ENCODE assay signal across 10 mouse cellular contexts in the genomic region with DNA sequence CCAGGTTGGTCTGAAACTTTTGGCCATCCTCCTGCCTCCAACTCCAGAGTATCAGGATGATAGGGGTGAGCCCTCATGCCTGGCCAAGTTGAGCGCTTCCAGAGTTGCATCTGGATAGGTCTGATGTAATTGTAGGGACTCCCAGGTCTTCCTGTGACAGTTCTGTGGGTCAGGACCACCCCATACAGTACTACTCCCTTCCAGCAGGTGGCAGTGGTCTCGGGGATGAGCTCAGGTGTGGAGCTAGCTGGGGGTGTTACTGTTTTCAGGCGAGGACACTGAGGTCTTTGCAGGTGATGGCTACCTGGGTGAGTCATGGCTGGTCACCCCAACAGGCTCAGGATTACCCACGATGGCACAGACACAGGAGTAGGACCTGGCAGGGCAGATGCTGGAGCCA. TPM values are rescaled to one million over a fixed set of nuclear protein-coding genes. Genes with fewer than 3 reads are reported as not detected.
A peak's percentile ranks its signal among the peaks of the same experiment; 100 is the strongest.
DNase-seq lines count a peak whose midpoint lies in the region; ATAC-seq and TF ChIP-seq lines count a peak whose summit lies in the region.
"Had no signal": no experiment of that assay in that cellular context is flagged by ENCODE, and none has a peak within 500 bp of the region (broad histone marks: within the 10 kb centered on the region; RNA-seq: fewer than 3 reads in every experiment).

No protein-coding gene starts in this region.

- H3K9ac ChIP-seq in heart, embryonic 12.5 days = no peak overlapping the region
- no peak overlapping the region for H3K9ac ChIP-seq in MEL (ENCODE audit: control insufficient read depth, low read depth, low read length, poor library complexity, severe bottlenecking)
- H3K9ac ChIP-seq in embryonic facial prominence, embryonic 11.5 days (replicated peaks; ENCODE audit: low read length) = no peak overlapping the region
- H3K9ac ChIP-seq: embryonic facial prominence, embryonic 12.5 days had no signal

- no peaks in the 10 kb centered on the region for H3K36me3 ChIP-seq in heart, embryonic 12.5 days
- no peaks in the 10 kb centered on the region for H3K36me3 ChIP-seq in MEL (ENCODE audit: control insufficient read depth in 1 of 2, insufficient read depth in 2 of 2, low read length in 2 of 2)
- no peaks in the 10 kb centered on the region for H3K36me3 ChIP-seq in embryonic facial prominence, embryonic 11.5 days (replicated peaks; ENCODE audit: control insufficient read depth, insufficient read depth, low read depth, low read length)
- H3K36me3 ChIP-seq: embryonic facial prominence, embryonic 12.5 days had no signal

- H3K9me3 ChIP-seq in heart, embryonic 12.5 days (replicated peaks) = no peaks in the 10 kb centered on the region
- H3K9me3 ChIP-seq in MEL (replicated peaks; ENCODE audit: insufficient read depth, low read length) = no peaks in the 10 kb centered on the region
- H3K9me3 ChIP-seq in embryonic facial prominence, embryonic 11.5 days (replicated peaks; ENCODE audit: control insufficient read depth, low read length) = no peaks in the 10 kb centered on the region
- H3K9me3 ChIP-seq: embryonic facial prominence, embryonic 12.5 days had no signal

- no peak overlapping the region for H3K4me3 ChIP-seq in heart, embryonic 12.5 days
- H3K4me3 ChIP-seq in MEL (ENCODE audit: control insufficient read depth in 1 of 2, insufficient read depth in 1 of 2, low read depth in 2 of 2, low read length in 2 of 2) = no peak overlapping the region
- H3K4me3 ChIP-seq in embryonic facial prominence, embryonic 11.5 days (ENCODE audit: low read depth, low read length) = no peak overlapping the region
- H3K4me3 ChIP-seq: embryonic facial prominence, embryonic 12.5 days had no signal

- TF ChIP-seq CTCF in MEL (IDR thresholded peaks at IDR 0.05 in 2 of 3, conservative IDR thresholded peaks at IDR 0.05 in 1 of 3; ENCODE audit: control insufficient read depth in 1 of 3, insufficient read depth in 1 of 3, low read depth in 2 of 3, low read length in 3 of 3, poor library complexity in 1 of 3, severe bottlenecking in 1 of 3) = peak; percentile 15 to 42 (median 26); a peak in 4 of 6 replicates

- no peak for TF ChIP-seq RAD21 in MEL (IDR thresholded peaks at IDR 0.05; ENCODE audit: low read depth, low read length)

- ATAC-seq in heart, embryonic 12.5 days (ENCODE audit: insufficient number of reproducible peaks, low FRiP score) = no peak
- no peak for ATAC-seq in embryonic facial prominence, embryonic 11.5 days (replicated peaks; ENCODE audit: insufficient number of reproducible peaks, low FRiP score, low TSS enrichment, low read depth)

- no peak for TF ChIP-seq EP300 in MEL (IDR thresholded peaks at IDR 0.05; ENCODE audit: low read depth in 1 of 2, low read length in 2 of 2)

- DNase-seq in heart, postnatal 14 days = peak; percentile 37 to 64
- peak; percentile 36 for DNase-seq in 416B (ENCODE audit: low read depth)
- peak; percentile 5 for DNase-seq in MEL (ENCODE audit: low read depth, low spot score)
- peak; percentile 49 for DNase-seq in embryonic facial prominence, embryonic 11.5 days (ENCODE audit: low spot score)
- peak; percentile 60 for DNase-seq in lung, postnatal 14 days
- DNase-seq in thymus, postnatal 4 days = peak; percentile 76
- no peak for DNase-seq in cerebellum, adult 9-10 months

- peaks cover 60% of the 10 kb centered on the region for H3K27me3 ChIP-seq in heart, embryonic 12.5 days (replicated peaks)
- H3K27me3 ChIP-seq in MEL (ENCODE audit: control insufficient read depth in 1 of 2, insufficient read depth in 2 of 2, low read length in 2 of 2) = no peaks in the 10 kb centered on the region
- H3K27me3 ChIP-seq in embryonic facial prominence, embryonic 11.5 days (ENCODE audit: control insufficient read depth, insufficient read depth, low read length) = peaks cover 1% of the 10 kb centered on the region

- intact Hi-C loops in heart, postnatal 14 days (cut with DNase I) = loop anchor here (1.0 kb wide), 1 partner anchor 50 kb away; the partner anchor contains the start of gene Fgf15

- no peaks in the 10 kb centered on the region for H3K4me1 ChIP-seq in heart, embryonic 12.5 days (replicated peaks)
- no peaks in the 10 kb centered on the region for H3K4me1 ChIP-seq in MEL (ENCODE audit: control insufficient read depth in 1 of 2, insufficient read depth in 2 of 2, low read length in 2 of 2)
- H3K4me1 ChIP-seq in embryonic facial prominence, embryonic 11.5 days (ENCODE audit: control insufficient read depth, insufficient read depth, low read length) = no peaks in the 10 kb centered on the region
- H3K4me1 ChIP-seq: embryonic facial prominence, embryonic 12.5 days had no signal

- no peak for TF ChIP-seq POLR2A in MEL (IDR thresholded peaks at IDR 0.05; ENCODE audit: control insufficient read depth in 1 of 2, insufficient read depth in 1 of 2, low read depth in 1 of 2, low read length in 2 of 2, poor library complexity in 1 of 2)

- WGBS in heart, embryonic 12.5 days = 15% methylated on average over 4 of the region's 4 CpGs
- WGBS in embryonic facial prominence, embryonic 11.5 days = 26% methylated on average over 4 of the region's 4 CpGs

- no peak overlapping the region for H3K27ac ChIP-seq in heart, embryonic 12.5 days (ENCODE audit: poor library complexity, severe bottlenecking)
- H3K27ac ChIP-seq in MEL (ENCODE audit: control insufficient read depth, low read depth, low read length) = no peak overlapping the region
- no peak overlapping the region for H3K27ac ChIP-seq in embryonic facial prominence, embryonic 11.5 days (replicated peaks; ENCODE audit: low read depth, low read length)
- H3K27ac ChIP-seq: embryonic facial prominence, embryonic 12.5 days had no signal

- no peaks in the 10 kb centered on the region for H3K79me2 ChIP-seq in MEL (ENCODE audit: control insufficient read depth, insufficient read depth, low read length, poor library complexity)

- H3K4me2 ChIP-seq in heart, embryonic 12.5 days = no peak overlapping the region
- no peak overlapping the region for H3K4me2 ChIP-seq in embryonic facial prominence, embryonic 11.5 days (ENCODE audit: low read depth, low read length)
- H3K4me2 ChIP-seq: embryonic facial prominence, embryonic 12.5 days had no signal

TF ChIP-seq in MEL, 35 proteins besides CTCF, POLR2A, EP300 and RAD21:
- TF ChIP-seq NELFE (IDR thresholded peaks at IDR 0.05; ENCODE audit: low read depth, low read length) (no peak), KAT2A (conservative IDR thresholded peaks at IDR 0.05; ENCODE audit: low read depth, low read length) (no peak), ZC3H11A (IDR thresholded peaks at IDR 0.05; ENCODE audit: low read depth, low read length) (no peak), MAFK (IDR thresholded peaks at IDR 0.05; ENCODE audit: borderline replicate concordance, low read depth, low read length) (no peak), ETS1 (IDR thresholded peaks at IDR 0.05; ENCODE audit: low read depth, low read length) (no peak), POLR2AphosphoS2 (IDR thresholded peaks at IDR 0.05; ENCODE audit: low read length) (no peak), ZKSCAN1 (IDR thresholded peaks at IDR 0.05; ENCODE audit: low read depth, low read length) (no peak), BHLHE40 (IDR thresholded peaks at IDR 0.05; ENCODE audit: borderline replicate concordance, low read depth, low read length) (no peak), GATA1 (IDR thresholded peaks at IDR 0.05; ENCODE audit: low read depth, low read length) (no peak), SIN3A (IDR thresholded peaks at IDR 0.05; ENCODE audit: low read length) (no peak), MAZ (IDR thresholded peaks at IDR 0.05; ENCODE audit: low read depth, low read length) (no peak), E2F4 (IDR thresholded peaks at IDR 0.05; ENCODE audit: borderline replicate concordance, low read depth, low read length) (no peak), USF2 (IDR thresholded peaks at IDR 0.05; ENCODE audit: borderline replicate concordance in 1 of 2, insufficient read depth in 1 of 2, low read depth in 1 of 2, low read length in 2 of 2) (no peak), MEF2A (IDR thresholded peaks at IDR 0.05; ENCODE audit: extremely low read depth, insufficient replicate concordance, low read depth, low read length, poor library complexity, severe bottlenecking) (no peak), USF1 (IDR thresholded peaks at IDR 0.05; ENCODE audit: low read depth, low read length) (no peak)

RNA-seq across cellular contexts. Expression of gene Fgf4, which starts 1.0 kb away (rescaled TPM):
- not detected for total RNA-seq in heart, postnatal 14 days (2021)
- not detected in 2 replicates for polyA plus RNA-seq in heart, embryonic 12.5 days (2016; fragmentation: Nextera tagmentation; extraction: Ambion mirVana)
- total RNA-seq in MEL (2012; rRNA removed) = not detected in 2 replicates
- polyA plus RNA-seq in MEL (2012; ENCODE audit: insufficient read depth in 1 of 2, insufficient read length in 2 of 2, low read depth in 1 of 2, low replicate concordance in 2 of 2, missing spikeins in 1 of 2) = not detected
- 0.07 TPM in 1 of 2 replicates, not detected in the other for polyA plus RNA-seq in embryonic facial prominence, embryonic 11.5 days (2014; fragmentation: Nextera tagmentation; extraction: Ambion mirVana)
- polyA plus RNA-seq: stomach, embryonic 14.5 days had no signal

RNA-seq across cellular contexts. Expression of gene Fgf3, which starts 8.3 kb away (rescaled TPM):
- not detected for total RNA-seq in heart, postnatal 14 days (2021)
- polyA plus RNA-seq in heart, embryonic 12.5 days (2016; fragmentation: Nextera tagmentation; extraction: Ambion mirVana) = 0.13 and 0.20 TPM in 2 replicates
- not detected in 2 replicates for total RNA-seq in MEL (2012; rRNA removed)
- not detected for polyA plus RNA-seq in MEL (2012; ENCODE audit: insufficient read depth in 1 of 2, insufficient read length in 2 of 2, low read depth in 1 of 2, low replicate concordance in 2 of 2, missing spikeins in 1 of 2)
- polyA plus RNA-seq in embryonic facial prominence, embryonic 11.5 days (2014; fragmentation: Nextera tagmentation; extraction: Ambion mirVana) = 0.61 and 1.0 TPM in 2 replicates
- polyA plus RNA-seq: stomach, embryonic 14.5 days had no signal

RNA-seq across cellular contexts. Expression of gene Fgf15, which starts 50.2 kb away (rescaled TPM):
- total RNA-seq in heart, postnatal 14 days (2021) = not detected
- 0.10 TPM in 1 of 2 replicates, not detected in the other for polyA plus RNA-seq in heart, embryonic 12.5 days (2016; fragmentation: Nextera tagmentation; extraction: Ambion mirVana)
- total RNA-seq in MEL (2012; rRNA removed) = 11.7 and 19.1 TPM in 2 replicates
- 10 to 100 TPM in 1 of 2 experiments, not detected in 1; 16.6 TPM for polyA plus RNA-seq in MEL (2012; ENCODE audit: insufficient read depth in 1 of 2, insufficient read length in 2 of 2, low read depth in 1 of 2, low replicate concordance in 2 of 2, missing spikeins in 1 of 2)
- polyA plus RNA-seq in embryonic facial prominence, embryonic 11.5 days (2014; fragmentation: Nextera tagmentation; extraction: Ambion mirVana) = 25.4 and 29.1 TPM in 2 replicates
- polyA plus RNA-seq: stomach, embryonic 14.5 days had no signal

Comparison
In these comparisons a context has a peak if more than half of its experiments do, and no peak if none do; other contexts are left out.
1. RNA of gene Fgf15, which starts 50.2 kb away (polyA plus RNA-seq): 25.4 to 29.1 TPM in embryonic facial prominence, embryonic 11.5 days and 16.6 TPM in MEL; 0.10 TPM in heart, embryonic 12.5 days; every median in the first group is over 10 times any median in the second.